Mouse (Mus musculus): ENCODE data around the gene Abi2. TPM values are rescaled to one million over a fixed set of nuclear protein-coding genes. Genes with fewer than 3 reads are reported as not detected.

Abi2 gene
- total and polyA plus RNA-seq, 3 experiments, result 7.0 to 18.2 (median 16.7) TPM

- peaks cover 3% of the 10 kb centered on the region; the same call in 1 of the 2 replicates for H3K4me1 ChIP-seq (ENCODE audit: control insufficient read depth, insufficient read depth, low read length)
- H3K36me3 ChIP-seq (ENCODE audit: control insufficient read depth, insufficient read depth, low read length), result no peaks in the 10 kb centered on the region
- WGBS, result 29% methylated on average over 13 of the region's 13 CpGs
- peaks cover 2% of the 10 kb centered on the region for H3K79me2 ChIP-seq (replicated peaks; ENCODE audit: control insufficient read depth, insufficient read depth, low read length)
- intact Hi-C loops (cut with DNase I), result loop anchor here (2.0 to 5.0 kb wide), 4 partner anchors 66 to 554 kb away; partner anchors contain the start of genes Cyp20a1 and Raph1
- no peaks in the 10 kb centered on the region for H3K27me3 ChIP-seq (ENCODE audit: control insufficient read depth, insufficient read depth, low read length)
- TF ChIP-seq CTCF (IDR thresholded peaks at IDR 0.05), result no peak
- TF ChIP-seq POLR2A (IDR thresholded peaks at IDR 0.05; ENCODE audit: insufficient read depth, low read depth, low read length), result no peak
- no peak for TF ChIP-seq EP300 (IDR thresholded peaks at IDR 0.05; ENCODE audit: insufficient read depth, low read depth, low read length)
- DNase-seq, result no peak
- peak overlapping the region; percentile 77 for H3K27ac ChIP-seq
- H3K9ac ChIP-seq (ENCODE audit: low read depth, low read length), result peak overlapping the region; percentile 81
- H3K4me3 ChIP-seq, result peak overlapping the region; percentile 83
These were observed 785 bp upstream of the Abi2 start for GRCm38 (mm10) chr1:60408501-60409167.

- H3K27ac ChIP-seq, result peak overlapping the region; percentile 80
- 1% methylated on average over 54 of the region's 54 CpGs for WGBS
- TF ChIP-seq POLR2A (IDR thresholded peaks at IDR 0.05; ENCODE audit: insufficient read depth, low read depth, low read length) (no peak), EP300 (IDR thresholded peaks at IDR 0.05; ENCODE audit: insufficient read depth, low read depth, low read length) (no peak), CTCF (IDR thresholded peaks at IDR 0.05) (no peak)
- peaks cover 3% of the 10 kb centered on the region for H3K79me2 ChIP-seq (replicated peaks; ENCODE audit: control insufficient read depth, insufficient read depth, low read length)
- peaks cover 3% of the 10 kb centered on the region; the same call in 1 of the 2 replicates for H3K4me1 ChIP-seq (ENCODE audit: control insufficient read depth, insufficient read depth, low read length)
- H3K9ac ChIP-seq (ENCODE audit: low read depth, low read length), result peak overlapping the region; percentile 90
- no peak for DNase-seq
- intact Hi-C loops (cut with DNase I), result loop anchor here (2.0 to 5.0 kb wide), 5 partner anchors 67 to 552 kb away; partner anchors contain the start of genes Cd28, Cyp20a1 and Raph1
- H3K27me3 ChIP-seq (ENCODE audit: control insufficient read depth, insufficient read depth, low read length), result no peaks in the 10 kb centered on the region
- H3K4me3 ChIP-seq, result peak overlapping the region; percentile 83
- H3K36me3 ChIP-seq (ENCODE audit: control insufficient read depth, insufficient read depth, low read length), result no peaks in the 10 kb centered on the region
These were observed 754 bp downstream of the Abi2 start for GRCm38 (mm10) chr1:60409928-60410817.

- TF ChIP-seq EP300 (IDR thresholded peaks at IDR 0.05; ENCODE audit: insufficient read depth, low read depth, low read length) (no peak), POLR2A (IDR thresholded peaks at IDR 0.05; ENCODE audit: insufficient read depth, low read depth, low read length) (no peak), CTCF (IDR thresholded peaks at IDR 0.05) (no peak)
- H3K9ac ChIP-seq (ENCODE audit: low read depth, low read length), result no peak overlapping the region
- peaks cover 4% of the 10 kb centered on the region for H3K79me2 ChIP-seq (replicated peaks; ENCODE audit: control insufficient read depth, insufficient read depth, low read length)
- H3K27me3 ChIP-seq (ENCODE audit: control insufficient read depth, insufficient read depth, low read length), result no peaks in the 10 kb centered on the region
- no peak for DNase-seq
- H3K36me3 ChIP-seq (ENCODE audit: control insufficient read depth, insufficient read depth, low read length), result no peaks in the 10 kb centered on the region
- no peak overlapping the region for H3K4me3 ChIP-seq
- H3K4me1 ChIP-seq (ENCODE audit: control insufficient read depth, insufficient read depth, low read length), result peaks cover 3% of the 10 kb centered on the region
- intact Hi-C loops (cut with DNase I), result no loop called here
- no peak overlapping the region for H3K27ac ChIP-seq
- WGBS, result 28% methylated on average over 3 of the region's 3 CpGs
These were observed 7.3 kb downstream of the Abi2 start for GRCm38 (mm10) chr1:60416724-60417123.

- Histone ChIP-seq H3K4me1 (ENCODE audit: control insufficient read depth, insufficient read depth, low read length) (no peaks in the 10 kb centered on the region), H3K9ac (ENCODE audit: low read depth, low read length) (no peak overlapping the region), H3K27me3 (ENCODE audit: control insufficient read depth, insufficient read depth, low read length) (no peaks in the 10 kb centered on the region), H3K27ac (no peak overlapping the region), H3K4me3 (no peak overlapping the region), H3K79me2 (replicated peaks; ENCODE audit: control insufficient read depth, insufficient read depth, low read length) (no peaks in the 10 kb centered on the region; the same call in 1 of the 2 replicates), H3K36me3 (ENCODE audit: control insufficient read depth, insufficient read depth, low read length) (no peaks in the 10 kb centered on the region)
- DNase-seq, result no peak
- intact Hi-C loops (cut with DNase I), result no loop called here
- 68% methylated on average over 1 of the region's 1 CpGs for WGBS
- no peak for TF ChIP-seq EP300 (IDR thresholded peaks at IDR 0.05; ENCODE audit: insufficient read depth, low read depth, low read length)
- TF ChIP-seq POLR2A (IDR thresholded peaks at IDR 0.05; ENCODE audit: insufficient read depth, low read depth, low read length), result no peak
- peak; percentile 66 for TF ChIP-seq CTCF (IDR thresholded peaks at IDR 0.05)
These were observed 14.5 kb downstream of the Abi2 start for GRCm38 (mm10) chr1:60423882-60424281.

GRCm38 (mm10) chr1:60428341-60428740 is 18.9 kb downstream of the Abi2 start:
- Histone ChIP-seq H3K79me2 (replicated peaks; ENCODE audit: control insufficient read depth, insufficient read depth, low read length) (peaks cover 2% of the 10 kb centered on the region; the same call in 1 of the 2 replicates), H3K4me3 (no peak overlapping the region), H3K4me1 (ENCODE audit: control insufficient read depth, insufficient read depth, low read length) (peaks cover 1% of the 10 kb centered on the region; the same call in 1 of the 2 replicates), H3K27me3 (ENCODE audit: control insufficient read depth, insufficient read depth, low read length) (no peaks in the 10 kb centered on the region), H3K36me3 (ENCODE audit: control insufficient read depth, insufficient read depth, low read length) (no peaks in the 10 kb centered on the region), H3K27ac (no peak overlapping the region), H3K9ac (ENCODE audit: low read depth, low read length) (no peak overlapping the region)
- WGBS, result 92% methylated on average over 2 of the region's 2 CpGs
- TF ChIP-seq CTCF (IDR thresholded peaks at IDR 0.05), result no peak
- no peak for TF ChIP-seq POLR2A (IDR thresholded peaks at IDR 0.05; ENCODE audit: insufficient read depth, low read depth, low read length)
- TF ChIP-seq EP300 (IDR thresholded peaks at IDR 0.05; ENCODE audit: insufficient read depth, low read depth, low read length), result no peak
- DNase-seq, result no peak
- intact Hi-C loops (cut with DNase I), result no loop called here

All from heart, adult 2 months (tissue).